Mouse (Mus musculus): Measurements from ENCODE around the gene Dbnl. TPM values are rescaled to one million over a fixed set of nuclear protein-coding genes. Genes with fewer than 3 reads are reported as not detected.
A peak's percentile ranks its signal among the peaks of the same experiment; 100 is the strongest.

The Dbnl gene
- polyA plus RNA-seq, 1 experiment from 2014 or later, result 123 TPM

- Histone ChIP-seq H3K27me3 (ENCODE audit: control insufficient read depth, insufficient read depth, low read length) (no peaks in the 10 kb centered on the region), H3K9ac (replicated peaks; ENCODE audit: low read depth, low read length) (peak within 1 kb of the TSS; percentile 82), H3K27ac (ENCODE audit: low read depth, low read length) (peak within 1 kb of the TSS; percentile 92), H3K36me3 (ENCODE audit: control insufficient read depth, insufficient read depth, low read length) (no peaks in the 10 kb centered on the region), H3K4me2 (ENCODE audit: low read depth, low read length) (peak within 1 kb of the TSS; percentile 94), H3K4me1 (ENCODE audit: control insufficient read depth, insufficient read depth, low read length) (peaks cover 4% of the 10 kb centered on the region), H3K4me3 (ENCODE audit: low read depth, low read length) (peak within 1 kb of the TSS; percentile 73), H3K9me3 (ENCODE audit: control insufficient read depth, low read length) (no peaks in the 10 kb centered on the region)
- WGBS, result under 1% methylated on average over 67 of the region's 68 CpGs
- ATAC-seq (ENCODE audit: low read depth), result peak; percentile 98
Observed at GRCm38 (mm10) chr11:5761820-5762632, 26.3 kb upstream of the Dbnl start, which contains the start of gene Urgcp. TSS of gene Urgcp (minus strand) at chr11:5762376.

GRCm38 (mm10) chr11:5762633-5762982 is 25.7 kb upstream of the Dbnl start:
- H3K27ac ChIP-seq (ENCODE audit: low read depth, low read length), result peak overlapping the region; percentile 92
- ATAC-seq (ENCODE audit: low read depth), result peak; percentile 51
- H3K4me3 ChIP-seq (ENCODE audit: low read depth, low read length), result peak overlapping the region; percentile 73
- peak overlapping the region; percentile 82 for H3K9ac ChIP-seq (replicated peaks; ENCODE audit: low read depth, low read length)
- 21% methylated on average over 6 of the region's 6 CpGs for WGBS
- no peaks in the 10 kb centered on the region for H3K27me3 ChIP-seq (ENCODE audit: control insufficient read depth, insufficient read depth, low read length)
- H3K4me2 ChIP-seq (ENCODE audit: low read depth, low read length), result peak overlapping the region; percentile 94
- H3K36me3 ChIP-seq (ENCODE audit: control insufficient read depth, insufficient read depth, low read length), result no peaks in the 10 kb centered on the region
- H3K9me3 ChIP-seq (ENCODE audit: control insufficient read depth, low read length), result no peaks in the 10 kb centered on the region
- peaks cover 4% of the 10 kb centered on the region for H3K4me1 ChIP-seq (ENCODE audit: control insufficient read depth, insufficient read depth, low read length)

DNA sequence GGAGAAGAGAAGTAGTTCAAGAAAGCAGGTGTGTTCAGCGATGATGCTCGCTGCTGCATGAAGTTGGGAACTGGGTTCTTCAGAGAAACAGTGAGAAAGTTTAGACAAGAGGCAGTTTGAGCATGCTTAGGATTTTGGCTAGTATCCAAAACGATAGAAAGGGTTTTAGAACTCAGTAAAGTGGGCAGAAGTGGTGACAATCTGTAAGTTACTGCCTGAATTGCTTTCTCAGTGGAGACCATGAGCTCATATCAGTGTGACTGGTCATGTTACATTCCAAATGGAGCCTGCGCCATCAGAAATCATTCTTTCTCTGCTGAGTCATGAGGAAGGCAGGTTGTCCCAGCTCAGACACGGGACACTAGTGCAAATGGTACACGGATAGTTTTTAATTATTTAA is 22.3 kb upstream of the Dbnl start:
- H3K36me3 ChIP-seq (ENCODE audit: control insufficient read depth, insufficient read depth, low read length), result peaks cover 8% of the 10 kb centered on the region
- no peak overlapping the region for H3K4me3 ChIP-seq (ENCODE audit: low read depth, low read length)
- no peak overlapping the region for H3K27ac ChIP-seq (ENCODE audit: low read depth, low read length)
- no peaks in the 10 kb centered on the region; the same call in 1 of the 2 replicates for H3K4me1 ChIP-seq (ENCODE audit: control insufficient read depth, insufficient read depth, low read length)
- no peaks in the 10 kb centered on the region for H3K27me3 ChIP-seq (ENCODE audit: control insufficient read depth, insufficient read depth, low read length)
- H3K4me2 ChIP-seq (ENCODE audit: low read depth, low read length), result no peak overlapping the region
- H3K9ac ChIP-seq (replicated peaks; ENCODE audit: low read depth, low read length), result no peak overlapping the region
- no peak for ATAC-seq (ENCODE audit: low read depth)
- WGBS, result 93% methylated on average over 6 of the region's 6 CpGs
- H3K9me3 ChIP-seq (ENCODE audit: control insufficient read depth, low read length), result no peaks in the 10 kb centered on the region

DNA sequence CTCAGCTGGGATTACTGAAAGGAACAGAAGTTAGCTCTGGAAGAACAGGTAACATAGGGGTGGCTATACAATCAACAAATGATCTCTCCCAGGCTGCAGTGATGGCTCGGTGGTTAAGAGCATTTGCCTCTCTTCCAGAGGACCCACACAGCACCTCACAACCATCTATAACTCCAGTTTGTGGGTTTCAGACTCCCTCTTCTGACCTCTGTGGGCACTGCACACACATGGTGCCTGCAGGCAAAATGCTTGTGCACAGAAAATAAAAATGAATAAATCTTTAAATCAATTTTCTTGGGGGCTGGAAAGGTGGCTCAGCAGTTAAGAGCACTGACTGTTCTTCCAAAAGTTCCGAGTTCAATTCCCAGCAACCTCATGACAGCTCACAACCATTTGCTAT is 9.8 kb upstream of the Dbnl start:
- H3K27me3 ChIP-seq (ENCODE audit: control insufficient read depth, insufficient read depth, low read length), result no peaks in the 10 kb centered on the region
- no peak overlapping the region for H3K4me2 ChIP-seq (ENCODE audit: low read depth, low read length)
- no peak overlapping the region for H3K4me3 ChIP-seq (ENCODE audit: low read depth, low read length)
- no peak for ATAC-seq (ENCODE audit: low read depth)
- no peaks in the 10 kb centered on the region for H3K36me3 ChIP-seq (ENCODE audit: control insufficient read depth, insufficient read depth, low read length)
- no peak overlapping the region for H3K27ac ChIP-seq (ENCODE audit: low read depth, low read length)
- no peak overlapping the region for H3K9ac ChIP-seq (replicated peaks; ENCODE audit: low read depth, low read length)
- H3K9me3 ChIP-seq (ENCODE audit: control insufficient read depth, low read length), result no peaks in the 10 kb centered on the region
- 81% methylated on average over 2 of the region's 2 CpGs for whole genome bisulfite sequencing
- H3K4me1 ChIP-seq (ENCODE audit: control insufficient read depth, insufficient read depth, low read length), result no peaks in the 10 kb centered on the region

DNA sequence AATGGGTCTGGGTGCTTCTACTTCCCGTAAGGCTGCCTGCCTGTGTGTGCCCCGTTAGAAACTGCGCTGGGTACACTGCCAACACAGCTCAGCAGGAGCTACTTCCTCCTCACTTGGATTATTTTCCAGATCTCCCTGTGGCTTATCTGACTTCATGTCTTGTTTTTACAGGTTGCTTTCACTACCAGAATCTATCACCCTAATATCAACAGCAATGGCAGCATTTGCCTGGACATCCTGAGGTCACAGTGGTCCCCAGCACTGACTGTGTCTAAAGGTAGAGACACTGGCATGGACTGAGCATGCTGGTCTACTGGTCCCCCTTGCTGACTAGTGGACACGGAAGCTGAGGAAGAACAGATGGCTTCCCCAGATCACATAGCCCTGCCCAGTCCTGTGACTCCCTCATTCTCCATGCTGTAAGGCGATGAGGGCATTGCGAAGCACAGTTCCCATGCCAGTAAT is 8.2 kb upstream of the Dbnl start:
- Histone ChIP-seq H3K9me3 (ENCODE audit: control insufficient read depth, low read length) (no peaks in the 10 kb centered on the region), H3K4me1 (ENCODE audit: control insufficient read depth, insufficient read depth, low read length) (no peaks in the 10 kb centered on the region), H3K27ac (ENCODE audit: low read depth, low read length) (no peak overlapping the region), H3K4me2 (ENCODE audit: low read depth, low read length) (no peak overlapping the region), H3K27me3 (ENCODE audit: control insufficient read depth, insufficient read depth, low read length) (no peaks in the 10 kb centered on the region), H3K4me3 (ENCODE audit: low read depth, low read length) (no peak overlapping the region), H3K36me3 (ENCODE audit: control insufficient read depth, insufficient read depth, low read length) (no peaks in the 10 kb centered on the region), H3K9ac (replicated peaks; ENCODE audit: low read depth, low read length) (no peak overlapping the region)
- WGBS, result 95% methylated on average over 6 of the region's 6 CpGs
- no peak for ATAC-seq (ENCODE audit: low read depth)

DNA sequence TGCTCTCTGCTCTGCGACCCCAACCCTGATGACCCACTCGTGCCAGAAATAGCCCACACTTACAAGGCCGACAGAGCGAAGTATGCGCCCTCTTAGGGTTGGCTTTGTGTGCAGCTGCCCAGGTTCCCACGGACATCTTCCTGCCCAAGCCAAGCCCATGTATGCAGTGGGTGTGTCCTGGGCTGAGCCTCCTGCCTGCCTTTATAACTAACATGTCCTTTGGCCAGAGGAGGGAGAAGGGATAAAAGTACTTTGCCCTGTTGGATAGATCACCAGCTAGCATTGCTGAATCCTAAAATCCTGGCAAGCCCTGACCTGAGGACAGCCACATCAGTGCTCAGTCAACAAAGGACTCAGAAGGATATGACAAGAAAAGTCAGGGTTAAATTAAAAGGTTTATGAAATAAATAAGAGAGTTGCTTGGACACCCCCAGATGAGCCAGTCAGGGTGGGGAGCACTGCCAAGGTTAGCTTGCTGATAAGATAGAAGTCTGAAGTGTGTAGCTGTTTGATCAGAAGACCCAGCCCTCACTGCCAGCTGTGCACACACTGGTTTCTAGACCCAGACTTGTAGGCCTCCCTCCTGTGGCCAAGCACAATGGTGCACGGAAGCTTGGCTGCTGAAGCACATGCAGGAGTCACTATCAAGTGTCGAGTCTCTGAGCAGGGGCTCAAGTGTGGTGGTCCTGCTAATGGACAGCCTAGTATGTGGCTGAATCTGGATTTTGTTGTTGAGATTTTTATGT is 5.9 kb upstream of the Dbnl start:
- no peaks in the 10 kb centered on the region for H3K27me3 ChIP-seq (ENCODE audit: control insufficient read depth, insufficient read depth, low read length)
- H3K4me1 ChIP-seq (ENCODE audit: control insufficient read depth, insufficient read depth, low read length), result peaks cover 2% of the 10 kb centered on the region; the same call in 1 of the 2 replicates
- no peak overlapping the region for H3K27ac ChIP-seq (ENCODE audit: low read depth, low read length)
- ATAC-seq (ENCODE audit: low read depth), result no peak
- H3K9ac ChIP-seq (replicated peaks; ENCODE audit: low read depth, low read length), result no peak overlapping the region
- 74% methylated on average over 8 of the region's 8 CpGs for WGBS
- H3K4me2 ChIP-seq (ENCODE audit: low read depth, low read length), result no peak overlapping the region
- H3K36me3 ChIP-seq (ENCODE audit: control insufficient read depth, insufficient read depth, low read length), result no peaks in the 10 kb centered on the region
- no peak overlapping the region for H3K4me3 ChIP-seq (ENCODE audit: low read depth, low read length)
- no peaks in the 10 kb centered on the region for H3K9me3 ChIP-seq (ENCODE audit: control insufficient read depth, low read length)

DNA sequence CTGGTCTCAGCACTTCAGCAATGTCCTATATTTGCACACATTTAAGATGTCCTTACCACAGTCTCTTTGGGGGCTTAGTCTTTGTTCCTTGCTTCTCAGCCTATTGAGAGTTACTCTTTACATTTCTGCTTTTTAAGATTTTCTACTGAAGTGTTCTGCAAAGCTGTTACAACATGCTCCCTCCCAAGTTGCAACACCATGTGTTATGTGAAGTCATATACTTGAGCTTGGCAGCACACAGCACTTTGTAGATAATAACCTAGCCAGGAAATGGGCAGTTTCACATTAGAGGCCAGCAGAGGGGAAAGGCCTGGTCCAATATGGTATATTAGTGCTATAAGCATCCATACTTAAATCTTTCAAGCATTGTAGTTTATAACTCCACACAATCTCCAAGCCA is 2.6 kb upstream of the Dbnl start:
- Histone ChIP-seq H3K9ac (replicated peaks; ENCODE audit: low read depth, low read length) (no peak overlapping the region), H3K4me3 (ENCODE audit: low read depth, low read length) (no peak overlapping the region), H3K9me3 (ENCODE audit: control insufficient read depth, low read length) (no peaks in the 10 kb centered on the region), H3K36me3 (ENCODE audit: control insufficient read depth, insufficient read depth, low read length) (no peaks in the 10 kb centered on the region), H3K27ac (ENCODE audit: low read depth, low read length) (no peak overlapping the region), H3K4me2 (ENCODE audit: low read depth, low read length) (no peak overlapping the region), H3K27me3 (ENCODE audit: control insufficient read depth, insufficient read depth, low read length) (no peaks in the 10 kb centered on the region), H3K4me1 (ENCODE audit: control insufficient read depth, insufficient read depth, low read length) (peaks cover 14% of the 10 kb centered on the region)
- ATAC-seq (ENCODE audit: low read depth), result no peak

DNA sequence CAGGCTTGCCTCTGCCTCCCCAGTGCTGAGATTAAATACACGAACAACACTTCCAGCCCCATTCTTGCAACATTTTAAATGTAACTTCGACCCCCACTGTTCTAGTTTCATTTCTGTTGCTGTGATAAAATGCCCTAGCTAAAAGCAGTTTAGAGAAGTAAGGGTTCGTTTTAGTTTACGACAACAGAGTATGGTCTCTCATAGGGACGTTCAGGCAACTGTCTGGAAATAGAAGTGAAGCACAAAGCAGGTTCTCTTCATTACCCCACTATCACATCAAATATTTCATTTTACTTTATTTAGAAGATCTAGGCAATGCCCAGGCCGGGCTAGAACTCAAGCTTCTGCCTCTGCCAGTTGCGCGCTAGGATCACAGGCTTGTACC is 625 bp upstream of the Dbnl start:
- Histone ChIP-seq H3K27me3 (ENCODE audit: control insufficient read depth, insufficient read depth, low read length) (no peaks in the 10 kb centered on the region), H3K4me2 (ENCODE audit: low read depth, low read length) (peak overlapping the region; percentile 77), H3K4me3 (ENCODE audit: low read depth, low read length) (peak overlapping the region; percentile 87), H3K9me3 (ENCODE audit: control insufficient read depth, low read length) (no peaks in the 10 kb centered on the region), H3K36me3 (ENCODE audit: control insufficient read depth, insufficient read depth, low read length) (peaks cover 2% of the 10 kb centered on the region; the same call in 1 of the 2 replicates), H3K4me1 (ENCODE audit: control insufficient read depth, insufficient read depth, low read length) (peaks cover 14% of the 10 kb centered on the region), H3K9ac (replicated peaks; ENCODE audit: low read depth, low read length) (peak overlapping the region; percentile 90), H3K27ac (ENCODE audit: low read depth, low read length) (peak overlapping the region; percentile 76)
- WGBS, result 32% methylated on average over 8 of the region's 8 CpGs
- ATAC-seq (ENCODE audit: low read depth), result no peak; the same call in 1 of the 2 replicates

Measured in neural tube, embryonic 14.5 days (tissue).